Mouse (Mus musculus) cerebellum, adult 2 months (tissue): ENCODE measurements around the gene Frmd4a.

ENCODE experiments used
- CTCF ChIP-seq: fragments of 200-500 bp; IDR thresholded peaks from 2 replicates; pipeline ENCODE4 v1.5.1; 2011; ENCODE audit warnings: low read depth, mild to moderate bottlenecking, control low read depth, low read length, moderate library complexity, borderline replicate concordance; ENCODE audit not compliant: insufficient read depth
- POLR2A ChIP-seq: fragments of 200-500 bp; IDR thresholded peaks from 2 replicates; pipeline ENCODE4 v1.6.1; 2011; ENCODE audit warnings: low read length, control low read depth, borderline replicate concordance; ENCODE audit not compliant: insufficient read depth

GRCm38 (mm10) chr2:4296881-4297280, 279.4 kb downstream of the Frmd4a start:
- TF ChIP-seq POLR2A (no peak), CTCF (no peak)
